Mouse (Mus musculus) thymus, adult 18-20 months (tissue): Measurements from ENCODE around the gene Shb.

Experiments
- DNase-seq, 2 experiments: peaks; one replicate each; pipeline ENCODE4 v3.0.0; 2022; ENCODE audit warnings: mixed read lengths in 2 of 2

Shb gene

GRCm38 (mm10) chr4:45527562-45528354 is 4.5 kb downstream of the Shb start:
- no peak for DNase-seq

- no peak for DNase-seq
Observed at GRCm38 (mm10) chr4:45526846-45527561, 5.3 kb downstream of the Shb start.

- DNase-seq: no peak
Observed at GRCm38 (mm10) chr4:45526175-45526574, 6.1 kb downstream of the Shb start.

- DNase-seq: no peak
Observed at GRCm38 (mm10) chr4:45525541-45525940, 6.7 kb downstream of the Shb start.

GRCm38 (mm10) chr4:45524602-45525001 is 7.7 kb downstream of the Shb start:
- DNase-seq: no peak

GRCm38 (mm10) chr4:45523360-45523759 is 8.9 kb downstream of the Shb start:
- DNase-seq: no peak

- DNase-seq: no peak
Observed at GRCm38 (mm10) chr4:45522956-45523355, 9.3 kb downstream of the Shb start.

- no peak for DNase-seq
Observed at GRCm38 (mm10) chr4:45522583-45522900, 9.7 kb downstream of the Shb start.

- no peak for DNase-seq
Observed at GRCm38 (mm10) chr4:45521705-45522582, 10.3 kb downstream of the Shb start.

- DNase-seq: no peak
Observed at GRCm38 (mm10) chr4:45520375-45520774, 11.9 kb downstream of the Shb start.

- DNase-seq: no peak
Observed at GRCm38 (mm10) chr4:45517399-45517798, 14.9 kb downstream of the Shb start.

- DNase-seq: no peak
Observed at GRCm38 (mm10) chr4:45515894-45516293, 16.4 kb downstream of the Shb start.

GRCm38 (mm10) chr4:45514406-45514805 is 17.9 kb downstream of the Shb start:
- DNase-seq: no peak

- DNase-seq: no peak
Observed at GRCm38 (mm10) chr4:45513791-45514293, 18.4 kb downstream of the Shb start.

- no peak for DNase-seq
Observed at GRCm38 (mm10) chr4:45513340-45513739, 18.9 kb downstream of the Shb start.

GRCm38 (mm10) chr4:45510163-45510562 is 22.1 kb downstream of the Shb start:
- DNase-seq: no peak

GRCm38 (mm10) chr4:45509416-45509815 is 22.9 kb downstream of the Shb start:
- DNase-seq: no peak

GRCm38 (mm10) chr4:45508469-45508868 is 23.8 kb downstream of the Shb start:
- no peak for DNase-seq

GRCm38 (mm10) chr4:45507476-45507875 is 24.8 kb downstream of the Shb start:
- no peak for DNase-seq

GRCm38 (mm10) chr4:45507039-45507438 is 25.2 kb downstream of the Shb start:
- DNase-seq: no peak

GRCm38 (mm10) chr4:45506613-45507012 is 25.7 kb downstream of the Shb start:
- DNase-seq: no peak

- DNase-seq: no peak
Observed at GRCm38 (mm10) chr4:45505671-45506070, 26.6 kb downstream of the Shb start.

- DNase-seq: no peak
Observed at GRCm38 (mm10) chr4:45505191-45505590, 27.1 kb downstream of the Shb start.
